16 mouse cellular contexts compared by ENCODE assay signal in genomic region chr1:121112464-121112863, GRCm38 (mm10).
A peak's percentile ranks its signal among the peaks of the same experiment; 100 is the strongest.
DNase-seq lines count a peak whose midpoint lies in the region; ATAC-seq and TF ChIP-seq lines count a peak whose summit lies in the region.
"Had no signal": no experiment of that assay in that cellular context is flagged by ENCODE, and none has a peak within 500 bp of the region (broad histone marks: within the 10 kb centered on the region; RNA-seq: fewer than 3 reads in every experiment).

No protein-coding gene starts in this region.

- no peak for TF ChIP-seq POLR2A in embryonic fibroblast, embryonic 13.5 days (IDR thresholded peaks at IDR 0.05; ENCODE audit: low read depth, low read length)

- H3K9me3 ChIP-seq in intestine, embryonic 14.5 days (ENCODE audit: control insufficient read depth, low read length), result no peaks in the 10 kb centered on the region
- no peaks in the 10 kb centered on the region for H3K9me3 ChIP-seq in intestine, postnatal 0 days (ENCODE audit: control insufficient read depth)
- H3K9me3 ChIP-seq in midbrain, embryonic 13.5 days, result no peaks in the 10 kb centered on the region
- H3K9me3 ChIP-seq: forebrain, embryonic 10.5 days; hindbrain, embryonic 10.5 days; liver, embryonic 13.5 days had no signal

- H3K36me3 ChIP-seq in intestine, embryonic 14.5 days (ENCODE audit: control insufficient read depth, insufficient read depth, low read length), result no peaks in the 10 kb centered on the region
- H3K36me3 ChIP-seq in intestine, postnatal 0 days (ENCODE audit: control insufficient read depth, insufficient read depth), result no peaks in the 10 kb centered on the region
- no peaks in the 10 kb centered on the region for H3K36me3 ChIP-seq in midbrain, embryonic 13.5 days
- H3K36me3 ChIP-seq: forebrain, embryonic 10.5 days; hindbrain, embryonic 10.5 days; liver, embryonic 13.5 days had no signal

- no peak for ATAC-seq in intestine, embryonic 14.5 days (replicated peaks; ENCODE audit: low FRiP score, low TSS enrichment, low read depth)
- ATAC-seq in intestine, postnatal 0 days, result no peak
- no peak for ATAC-seq in midbrain, embryonic 13.5 days
- no peak for ATAC-seq in erythroblast, adult 5-6 weeks (replicated peaks; ENCODE audit: low FRiP score, poor library complexity, severe bottlenecking)
- ATAC-seq: CD4-positive, CD25-positive, alpha-beta regulatory T cell, adult 4 months had no signal

- DNase-seq in intestine, embryonic 14.5 days (ENCODE audit: low spot score), result no peak
- DNase-seq in Muller cell, postnatal 12 days (ENCODE audit: inconsistent ontology term), result peak; percentile 94
- DNase-seq in mesoderm, embryonic 11.5 days (ENCODE audit: low read depth, low spot score), result peak; percentile 61
- DNase-seq: adrenal gland, postnatal 25 days; cerebellum, adult 8-10 months; kidney, adult 18-20 months; kidney, postnatal 36 days; liver, embryonic 13.5 days; right cerebral cortex, postnatal 14 days had no signal

- TF ChIP-seq CTCF in intestine, postnatal 0 days (IDR thresholded peaks at IDR 0.05; ENCODE audit: low read depth), result no peak
- no peak for TF ChIP-seq CTCF in embryonic fibroblast, embryonic 13.5 days (IDR thresholded peaks at IDR 0.05; ENCODE audit: borderline replicate concordance, insufficient read depth, low read length)

- 15% methylated on average over 1 of the region's 1 CpGs for WGBS in intestine, embryonic 14.5 days
- 25% methylated on average over 1 of the region's 1 CpGs for WGBS in intestine, postnatal 0 days
- WGBS in midbrain, embryonic 13.5 days, result 61% methylated on average over 1 of the region's 1 CpGs

- H3K4me3 ChIP-seq in intestine, embryonic 14.5 days (ENCODE audit: low read depth, low read length), result no peak overlapping the region
- H3K4me3 ChIP-seq in intestine, postnatal 0 days (ENCODE audit: low read depth, low read length), result no peak overlapping the region
- H3K4me3 ChIP-seq in embryonic fibroblast, embryonic 13.5 days (ENCODE audit: insufficient read depth, low read length), result no peak overlapping the region
- no peak overlapping the region for H3K4me3 ChIP-seq in midbrain, embryonic 13.5 days (replicated peaks)
- H3K4me3 ChIP-seq: forebrain, embryonic 10.5 days; hindbrain, embryonic 10.5 days; liver, embryonic 13.5 days had no signal

- no peak overlapping the region for H3K4me2 ChIP-seq in intestine, embryonic 14.5 days (ENCODE audit: low read length)
- H3K4me2 ChIP-seq in intestine, postnatal 0 days (replicated peaks; ENCODE audit: low read depth), result no peak overlapping the region
- no peak overlapping the region for H3K4me2 ChIP-seq in midbrain, embryonic 13.5 days (replicated peaks)
- H3K4me2 ChIP-seq: liver, embryonic 13.5 days had no signal

- H3K27ac ChIP-seq in intestine, embryonic 14.5 days (ENCODE audit: low read depth), result peak overlapping the region; percentile 48; the same call in 1 of the 2 replicates
- no peak overlapping the region for H3K27ac ChIP-seq in intestine, postnatal 0 days (ENCODE audit: low read depth, low read length)
- peak overlapping the region; percentile 74; the same call in 1 of the 2 replicates for H3K27ac ChIP-seq in embryonic fibroblast, embryonic 13.5 days (ENCODE audit: insufficient read depth, low read length)
- no peak overlapping the region for H3K27ac ChIP-seq in midbrain, embryonic 13.5 days
- H3K27ac ChIP-seq: forebrain, embryonic 10.5 days; hindbrain, embryonic 10.5 days; liver, embryonic 13.5 days had no signal

- no peak overlapping the region for H3K9ac ChIP-seq in intestine, embryonic 14.5 days (ENCODE audit: low read length)
- H3K9ac ChIP-seq in intestine, postnatal 0 days (ENCODE audit: low read depth, low read length), result no peak overlapping the region
- H3K9ac ChIP-seq in midbrain, embryonic 13.5 days (replicated peaks), result no peak overlapping the region
- H3K9ac ChIP-seq: liver, embryonic 13.5 days had no signal

- H3K27me3 ChIP-seq in intestine, embryonic 14.5 days (replicated peaks; ENCODE audit: control insufficient read depth, insufficient read depth, low read length), result no peaks in the 10 kb centered on the region
- H3K27me3 ChIP-seq in intestine, postnatal 0 days (replicated peaks; ENCODE audit: control insufficient read depth, insufficient read depth, low read length), result no peaks in the 10 kb centered on the region
- H3K27me3 ChIP-seq in midbrain, embryonic 13.5 days, result 0 out of 2 replicates have a peak, but pooled peaks cover 3% of the 10 kb centered on the region
- H3K27me3 ChIP-seq: liver, embryonic 13.5 days had no signal

- 0 out of 2 replicates have a peak, but pooled peaks cover 8% of the 10 kb centered on the region for H3K4me1 ChIP-seq in intestine, embryonic 14.5 days (replicated peaks; ENCODE audit: control insufficient read depth, insufficient read depth, low read length)
- H3K4me1 ChIP-seq in intestine, postnatal 0 days (replicated peaks; ENCODE audit: control insufficient read depth, insufficient read depth, low read length), result no peaks in the 10 kb centered on the region
- peaks cover 13% of the 10 kb centered on the region for H3K4me1 ChIP-seq in embryonic fibroblast, embryonic 13.5 days (ENCODE audit: control insufficient read depth, insufficient read depth, low read length)
- no peaks in the 10 kb centered on the region; the same call in 1 of the 2 replicates for H3K4me1 ChIP-seq in midbrain, embryonic 13.5 days (replicated peaks)
- H3K4me1 ChIP-seq: liver, embryonic 13.5 days had no signal

Comparison
In these comparisons a context has a peak if more than half of its experiments do, and no peak if none do; other contexts are left out.
1. H3K27ac ChIP-seq: peak in intestine, embryonic 14.5 days (single experiment) and embryonic fibroblast, embryonic 13.5 days (single experiment); none in intestine, postnatal 0 days (single experiment) and midbrain, embryonic 13.5 days (single experiment).